Mouse (Mus musculus) naive thymus-derived CD4-positive, alpha-beta T cell, adult 2 months (primary cell): ENCODE measurements around the gene Zxdc.

Experiments
- DNase-seq: peaks from one replicate; pipeline ENCODE4 v3.0.0-alpha.2; 2011; ENCODE audit warnings: low read depth

Gene Zxdc

GRCm38 (mm10) chr6:90377708-90378107 is 8.4 kb downstream of the Zxdc start:
- no peak for DNase-seq

DNA sequence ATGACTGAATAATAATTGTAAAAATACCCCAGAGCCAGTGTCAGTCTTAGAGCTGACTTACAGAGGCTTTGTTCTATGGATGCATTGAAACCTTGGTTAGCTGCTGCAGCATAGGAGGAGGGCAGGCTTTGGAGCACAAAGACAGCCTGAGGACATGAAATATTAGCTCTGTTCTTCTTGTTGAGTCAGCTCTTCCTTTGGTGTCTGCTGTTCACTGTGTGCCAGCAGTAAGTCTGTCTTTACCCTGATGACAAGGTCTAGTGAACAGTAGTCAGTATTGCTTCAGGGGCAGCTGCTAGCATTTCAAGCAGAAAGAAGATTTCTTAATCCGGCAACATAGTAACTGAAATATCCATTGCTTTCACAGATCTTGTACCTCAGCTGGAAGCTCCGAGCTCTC is 12.2 kb downstream of the Zxdc start:
- no peak for DNase-seq

DNA sequence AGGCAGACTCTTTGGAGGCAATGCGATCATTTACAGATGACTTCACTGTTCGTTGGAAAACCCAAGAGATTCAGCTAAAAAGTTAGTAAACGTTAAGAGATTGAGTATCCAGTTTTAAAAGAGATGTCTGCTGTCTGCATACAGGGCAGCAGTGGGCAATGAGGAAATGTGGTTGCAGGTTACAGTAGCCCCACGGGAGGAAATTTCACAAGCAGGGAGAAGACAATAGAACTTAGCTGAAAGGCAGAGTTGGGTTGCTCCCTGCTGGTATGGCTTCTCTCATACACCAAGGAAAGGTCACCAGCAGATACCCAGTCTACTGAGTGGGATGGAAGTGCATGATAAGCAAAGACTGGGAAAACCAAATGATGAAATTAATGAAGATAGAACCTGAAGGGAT is 21.3 kb downstream of the Zxdc start:
- DNase-seq = no peak

DNA sequence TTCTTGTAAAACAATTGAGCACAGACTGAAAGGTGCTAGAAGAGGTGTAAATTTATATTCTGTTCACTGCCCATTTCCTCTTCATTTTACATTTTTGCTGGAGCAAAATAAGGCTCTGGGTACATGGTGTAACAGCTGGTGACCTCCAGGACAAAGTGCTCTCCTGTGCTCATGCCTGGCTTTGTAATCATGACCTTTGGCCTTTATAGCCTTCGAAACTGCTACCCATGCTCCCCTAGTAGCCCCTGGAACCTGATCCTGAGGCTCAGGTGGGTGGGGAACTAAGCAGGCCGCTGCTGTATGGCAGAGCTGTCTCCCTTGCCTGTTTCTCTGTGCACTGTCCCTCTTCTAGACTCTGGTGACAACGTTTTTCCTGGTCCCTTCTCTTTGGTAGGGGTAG is 24.7 kb downstream of the Zxdc start:
- DNase-seq = no peak

DNA sequence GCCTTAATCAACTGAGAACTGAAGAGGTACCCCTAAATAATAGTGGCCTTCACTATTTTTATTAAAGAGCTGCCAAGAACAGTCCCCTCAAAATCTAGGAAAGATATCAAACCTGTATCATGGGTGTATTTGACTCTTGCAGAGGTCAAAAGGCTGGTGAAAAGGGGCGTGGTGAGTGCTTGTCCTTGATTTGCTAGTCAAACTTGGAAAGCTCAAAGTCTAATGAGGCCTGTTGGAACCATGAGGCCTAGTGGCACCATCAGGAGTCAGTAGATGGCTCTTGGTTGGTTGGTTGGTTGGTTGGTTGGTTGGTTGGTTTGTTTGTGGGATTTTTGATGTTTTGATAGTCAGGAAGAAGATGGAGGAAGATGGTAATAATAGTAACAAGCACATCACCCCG is 26.5 kb downstream of the Zxdc start:
- DNase-seq = no peak

DNA sequence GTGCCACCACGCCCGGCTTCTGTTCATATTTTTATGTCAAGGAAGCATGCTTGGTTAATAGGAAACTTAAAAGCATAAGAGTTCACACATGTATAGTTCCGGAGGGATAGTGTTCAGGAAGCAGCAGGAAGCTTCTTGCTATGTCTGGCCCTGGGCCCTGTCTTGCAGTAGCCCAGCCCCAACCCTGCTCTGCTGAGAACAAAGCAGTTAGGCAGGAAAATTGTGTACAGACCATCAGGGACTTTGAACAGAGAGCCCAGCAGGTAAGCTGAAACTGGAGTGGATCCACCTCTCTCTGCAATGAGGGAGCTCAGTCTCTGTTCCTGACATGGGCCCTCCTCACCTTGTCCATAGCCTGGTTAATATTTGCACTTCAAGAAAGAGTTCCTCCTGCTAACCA is 28.0 kb downstream of the Zxdc start:
- no peak for DNase-seq

DNA sequence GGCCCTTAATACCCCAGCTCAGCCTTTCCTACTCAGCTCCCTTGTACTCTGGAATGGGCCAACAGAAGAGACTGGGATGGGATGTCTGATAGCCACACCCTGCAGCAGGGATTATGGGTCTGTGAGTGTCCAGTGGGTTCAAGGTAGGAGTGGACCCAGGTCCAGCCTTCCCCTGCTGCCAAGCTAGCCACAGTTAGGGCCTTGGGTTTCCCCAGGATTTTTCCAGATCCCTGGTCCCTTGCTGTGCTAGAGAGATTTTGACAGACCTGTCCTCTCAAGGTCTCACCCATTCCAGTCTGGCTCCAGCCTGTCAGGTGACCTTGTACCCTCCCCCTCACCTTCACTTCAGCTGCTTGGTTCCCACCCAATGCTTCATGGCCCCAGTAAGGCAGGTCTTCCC is 39.3 kb downstream of the Zxdc start:
- DNase-seq = no peak

GRCm38 (mm10) chr6:90410972-90411371 is 41.7 kb downstream of the Zxdc start:
- no peak for DNase-seq

DNA sequence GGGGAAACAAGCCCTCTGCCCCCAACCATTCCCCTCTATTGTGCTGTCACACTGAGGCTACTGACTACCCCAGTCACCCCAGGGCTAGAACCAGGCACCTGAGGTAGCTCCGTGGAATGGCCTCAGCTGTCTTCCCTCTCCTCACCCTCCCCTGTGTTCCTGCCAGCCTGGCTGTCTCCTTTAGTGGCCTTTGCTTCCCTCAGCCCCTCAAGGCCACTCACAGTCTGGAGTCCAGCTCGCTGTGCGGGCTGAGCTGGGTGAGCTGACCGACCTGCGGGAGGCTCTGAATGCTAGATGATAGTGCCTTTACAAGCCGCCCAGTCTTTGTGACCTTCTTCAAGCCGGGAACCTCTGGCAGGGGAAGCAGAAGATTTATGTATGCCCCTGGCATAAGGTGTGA is 42.6 kb downstream of the Zxdc start:
- no peak for DNase-seq

- DNase-seq = peak; percentile 73
Measured at GRCm38 (mm10) chr6:90422565-90422964, 53.3 kb downstream of the Zxdc start.

- no peak for DNase-seq
Measured at GRCm38 (mm10) chr6:90425361-90425760, 56.1 kb downstream of the Zxdc start.

- DNase-seq = no peak
Measured at GRCm38 (mm10) chr6:90426003-90426402, 56.7 kb downstream of the Zxdc start.

- DNase-seq = peak; percentile 7
Measured at GRCm38 (mm10) chr6:90428380-90428974, 59.2 kb downstream of the Zxdc start, which contains the start of gene Cfap100. Gene Cfap100 (minus strand): TSS chr6:90428797.

DNA sequence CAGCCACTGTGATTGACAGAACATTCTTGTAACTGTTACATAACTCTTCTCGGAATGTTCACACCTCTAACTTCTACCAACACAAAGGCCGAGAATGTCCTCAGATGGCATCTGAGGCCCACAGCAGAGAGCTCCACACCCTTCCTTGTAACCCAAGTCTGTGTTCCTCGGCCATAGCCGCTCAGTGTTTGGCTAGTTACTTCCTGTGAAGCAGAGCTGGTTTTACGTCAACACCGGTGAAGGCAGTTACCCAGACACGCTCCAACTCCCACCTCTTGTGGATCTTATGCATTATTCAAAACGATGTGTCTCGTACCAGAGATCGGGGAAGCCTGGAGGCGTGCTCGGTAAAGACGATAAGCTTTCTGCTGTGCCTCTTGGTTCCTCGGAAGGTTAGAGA is 60.6 kb downstream of the Zxdc start:
- no peak for DNase-seq

DNA sequence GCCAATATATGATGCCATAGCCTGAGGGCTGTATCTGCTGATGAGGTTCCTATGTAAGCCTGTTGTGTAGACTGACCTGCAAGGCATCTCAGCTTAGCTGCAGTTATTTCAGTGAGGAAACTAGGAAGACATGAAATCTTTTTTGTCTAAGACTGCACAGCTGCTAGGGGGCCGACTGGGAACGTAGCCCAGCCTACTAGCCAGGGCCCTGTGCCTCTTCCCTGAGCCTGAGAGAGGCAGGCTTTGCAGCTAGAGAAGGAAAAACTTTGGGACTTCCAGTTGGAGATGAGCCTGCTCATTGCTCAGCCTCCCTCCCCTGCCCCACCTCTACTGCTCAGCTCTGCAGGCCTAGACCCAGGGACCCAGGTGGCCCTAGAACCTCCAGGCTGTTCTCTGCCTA is 62.2 kb downstream of the Zxdc start:
- no peak for DNase-seq

- DNase-seq = no peak
Measured at GRCm38 (mm10) chr6:90434687-90435086, 65.4 kb downstream of the Zxdc start.

DNA sequence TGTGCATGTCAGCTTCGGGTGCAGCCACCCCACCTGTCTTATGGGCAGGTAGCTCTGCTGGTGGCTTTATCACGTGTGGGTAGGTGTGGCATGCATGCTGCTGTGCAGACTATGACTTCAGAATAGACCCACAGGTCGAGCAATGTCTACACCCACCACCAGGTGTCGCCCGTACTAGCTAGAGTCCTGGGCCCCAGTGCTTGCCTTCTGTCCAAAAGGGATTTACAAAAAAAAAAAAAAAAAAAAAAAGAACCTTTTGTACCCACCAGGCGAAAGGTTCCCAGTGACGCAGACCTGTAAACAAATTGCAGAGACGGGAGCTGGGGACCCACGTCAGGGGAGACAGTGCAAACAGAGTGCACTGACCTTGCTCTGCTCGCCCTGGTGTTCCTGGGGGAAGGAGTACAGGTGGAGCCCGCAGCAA is 65.9 kb downstream of the Zxdc start:
- DNase-seq = peak; percentile 45

DNA sequence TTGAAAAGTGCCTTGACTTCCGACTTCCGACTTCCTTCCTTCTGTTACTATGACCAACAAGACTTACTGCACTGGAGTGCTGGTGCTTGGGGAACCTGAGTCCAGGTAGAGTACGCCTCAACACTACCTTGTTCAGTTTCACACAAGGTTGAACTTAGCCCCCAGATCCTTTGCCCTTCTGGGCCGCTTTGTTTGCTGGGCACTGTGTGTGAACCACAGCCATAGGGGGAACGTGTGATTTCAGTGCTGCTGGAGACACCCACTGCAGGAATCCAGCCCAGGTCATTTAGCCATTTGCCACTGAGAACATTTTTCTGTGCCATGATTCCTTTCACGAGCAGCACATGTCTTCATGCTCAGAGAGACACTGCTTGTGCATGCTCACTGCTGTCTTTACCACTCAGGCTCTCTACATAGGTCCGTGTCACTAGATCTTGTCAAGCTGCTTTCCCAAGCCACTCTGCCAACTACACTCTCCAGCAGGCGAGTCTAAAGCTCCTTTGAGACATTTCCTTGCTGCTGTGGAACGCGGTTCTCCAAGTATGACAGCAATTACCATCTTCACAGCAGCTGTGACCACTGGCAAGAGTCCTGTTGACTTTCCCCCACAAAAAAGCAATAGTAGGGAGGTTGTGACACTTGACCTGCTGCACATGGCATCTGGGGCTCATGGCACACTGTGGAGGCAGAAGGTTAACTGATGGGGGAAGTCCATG is 67.1 kb downstream of the Zxdc start:
- no peak for DNase-seq

DNA sequence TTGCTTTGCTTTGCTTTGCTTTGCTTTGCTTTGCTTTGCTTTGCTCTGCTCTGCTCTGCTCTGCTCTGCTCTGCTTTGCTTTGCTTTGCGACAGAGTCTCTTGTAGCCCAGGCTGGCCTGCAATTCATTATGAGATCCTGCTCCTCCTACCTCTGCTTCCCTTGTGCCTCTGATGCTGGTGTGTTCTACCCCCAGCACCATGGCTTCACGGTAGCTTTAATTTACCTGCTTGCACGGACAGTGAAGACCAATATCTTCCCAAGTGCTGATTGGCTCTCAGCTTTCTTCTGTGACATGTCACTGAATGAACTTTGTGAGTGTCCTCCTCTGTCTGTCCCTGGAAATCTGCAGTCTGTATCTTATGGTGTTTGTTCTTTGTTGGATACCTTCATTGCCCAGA is 67.7 kb downstream of the Zxdc start:
- DNase-seq = no peak

DNA sequence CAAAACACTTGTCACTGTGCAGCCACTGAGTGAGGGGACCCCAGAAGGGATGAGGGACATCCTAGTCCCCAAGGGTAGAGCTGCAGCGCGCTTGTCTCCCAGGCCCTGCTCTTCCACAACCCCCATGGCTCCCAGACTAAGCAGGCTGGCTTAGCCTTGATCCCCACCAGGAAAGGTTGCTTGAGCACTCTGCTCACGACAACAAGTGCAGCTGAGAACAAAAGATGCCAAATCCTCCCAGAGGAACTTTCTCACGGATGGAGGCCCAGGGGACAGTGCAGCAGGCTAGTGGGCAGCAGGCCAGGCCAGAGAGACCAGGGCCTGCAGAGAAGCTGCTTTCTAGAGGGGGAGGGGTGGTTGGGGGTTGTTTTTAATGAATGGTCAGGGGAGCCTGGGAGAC is 77.6 kb downstream of the Zxdc start:
- no peak for DNase-seq

DNA sequence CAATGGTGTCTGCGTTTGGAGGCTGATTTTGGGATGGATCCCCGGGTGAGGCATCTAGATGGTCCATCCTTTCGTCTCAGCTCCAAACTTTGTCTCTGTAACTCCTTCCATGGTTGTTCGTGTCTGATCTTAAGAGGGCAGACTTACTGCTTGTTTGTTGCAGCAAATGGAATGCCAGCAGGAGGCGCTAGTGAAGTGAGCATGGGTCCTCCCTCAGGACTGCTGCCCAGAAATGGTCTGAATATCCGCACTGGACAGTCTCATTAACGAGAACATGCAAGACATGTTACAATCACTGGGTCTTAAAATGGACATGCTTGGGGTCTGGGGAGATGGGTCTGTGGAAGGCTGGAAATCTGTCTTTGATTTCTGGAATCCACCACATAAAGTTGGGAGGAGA is 80.9 kb downstream of the Zxdc start:
- DNase-seq = peak; percentile 15

- DNase-seq = no peak
Measured at GRCm38 (mm10) chr6:90450697-90451096, 81.4 kb downstream of the Zxdc start.

- DNase-seq = no peak
Measured at GRCm38 (mm10) chr6:90451512-90451911, 82.2 kb downstream of the Zxdc start.

DNA sequence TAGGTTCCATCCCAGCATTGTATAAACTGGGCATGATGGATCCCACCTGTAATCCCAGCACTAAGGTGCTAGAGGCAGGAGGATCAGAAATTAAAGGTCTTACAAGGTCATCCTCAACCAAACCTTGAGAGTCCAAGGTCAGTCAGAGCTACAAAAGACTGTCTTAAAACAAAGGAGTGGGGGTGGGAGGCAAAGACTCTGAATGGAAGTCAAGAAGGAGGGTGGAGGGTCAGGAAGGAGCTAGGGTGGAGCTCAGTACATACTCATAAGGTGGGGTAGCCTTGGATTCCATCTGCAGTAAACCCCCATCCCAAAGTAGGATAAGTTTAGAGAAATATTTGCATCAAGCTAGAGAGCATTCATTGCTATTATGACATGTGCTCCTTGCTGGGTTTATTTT is 83.3 kb downstream of the Zxdc start:
- no peak for DNase-seq
